Mouse (Mus musculus): Measurements from ENCODE around the gene Syt2. TPM values are rescaled to one million over a fixed set of nuclear protein-coding genes. Genes with fewer than 3 reads are reported as not detected.
A peak's percentile ranks its signal among the peaks of the same experiment; 100 is the strongest.

Gene Syt2
- polyA plus RNA-seq, 1 experiment from 2014 or later = 2.4 TPM

GRCm38 (mm10) chr1:134651268-134651850 lies 4.9 kb downstream of the Syt2 start:
- Histone ChIP-seq H3K4me1 (replicated peaks) (peaks cover 44% of the 10 kb centered on the region), H3K4me3 (replicated peaks) (no peak overlapping the region), H3K36me3 (no peaks in the 10 kb centered on the region), H3K4me2 (replicated peaks) (no peak overlapping the region), H3K9ac (replicated peaks) (no peak overlapping the region), H3K27me3 (peaks cover 59% of the 10 kb centered on the region), H3K9me3 (no peaks in the 10 kb centered on the region), H3K27ac (no peak overlapping the region)
- 53% methylated on average over 13 of the region's 13 CpGs for WGBS
- ATAC-seq = 0 out of 2 replicates have a peak, but pooled peaks have one; percentile 13

GRCm38 (mm10) chr1:134651851-134652398 lies 5.4 kb downstream of the Syt2 start:
- WGBS = 26% methylated on average over 4 of the region's 4 CpGs
- peak overlapping the region; percentile 23; the same call in 1 of the 2 replicates for H3K9ac ChIP-seq (replicated peaks)
- no peaks in the 10 kb centered on the region for H3K9me3 ChIP-seq
- H3K27ac ChIP-seq = peak overlapping the region; percentile 39; the same call in 1 of the 2 replicates
- no peaks in the 10 kb centered on the region for H3K36me3 ChIP-seq
- H3K27me3 ChIP-seq = peaks cover 53% of the 10 kb centered on the region
- ATAC-seq = peak; percentile 68
- no peak overlapping the region for H3K4me3 ChIP-seq (replicated peaks)
- peaks cover 38% of the 10 kb centered on the region for H3K4me1 ChIP-seq (replicated peaks)
- no peak overlapping the region for H3K4me2 ChIP-seq (replicated peaks)

- peak overlapping the region; percentile 32; the same call in 1 of the 2 replicates for H3K27ac ChIP-seq
- peaks cover 35% of the 10 kb centered on the region for H3K27me3 ChIP-seq
- no peaks in the 10 kb centered on the region for H3K9me3 ChIP-seq
- no peaks in the 10 kb centered on the region for H3K36me3 ChIP-seq
- H3K4me1 ChIP-seq (replicated peaks) = peaks cover 34% of the 10 kb centered on the region
- 8% methylated on average over 10 of the region's 10 CpGs for WGBS
- peak overlapping the region; percentile 19 for H3K4me2 ChIP-seq (replicated peaks)
- no peak overlapping the region for H3K4me3 ChIP-seq (replicated peaks)
- H3K9ac ChIP-seq (replicated peaks) = no peak overlapping the region
- ATAC-seq = peak; percentile 74
Measured at GRCm38 (mm10) chr1:134653603-134654257, 7.3 kb downstream of the Syt2 start.

GRCm38 (mm10) chr1:134658841-134659240 lies 12.4 kb downstream of the Syt2 start:
- Histone ChIP-seq H3K36me3 (no peaks in the 10 kb centered on the region), H3K4me3 (replicated peaks) (no peak overlapping the region), H3K4me2 (replicated peaks) (no peak overlapping the region), H3K9ac (replicated peaks) (no peak overlapping the region), H3K27me3 (0 out of 2 replicates have a peak, but pooled peaks cover 9% of the 10 kb centered on the region), H3K4me1 (replicated peaks) (peaks cover 6% of the 10 kb centered on the region), H3K9me3 (no peaks in the 10 kb centered on the region), H3K27ac (no peak overlapping the region)
- 67% methylated on average over 7 of the region's 7 CpGs for WGBS
- no peak for ATAC-seq

GRCm38 (mm10) chr1:134660163-134660562 lies 13.7 kb downstream of the Syt2 start:
- Histone ChIP-seq H3K4me1 (replicated peaks) (no peaks in the 10 kb centered on the region; the same call in 1 of the 2 replicates), H3K4me3 (replicated peaks) (no peak overlapping the region), H3K9ac (replicated peaks) (no peak overlapping the region), H3K27me3 (0 out of 2 replicates have a peak, but pooled peaks cover 2% of the 10 kb centered on the region), H3K27ac (no peak overlapping the region), H3K4me2 (replicated peaks) (no peak overlapping the region), H3K36me3 (no peaks in the 10 kb centered on the region), H3K9me3 (no peaks in the 10 kb centered on the region)
- WGBS = 63% methylated on average over 7 of the region's 7 CpGs
- ATAC-seq = no peak

- no peak for ATAC-seq
Measured at GRCm38 (mm10) chr1:134671234-134672070, 25.0 kb downstream of the Syt2 start.

GRCm38 (mm10) chr1:134674312-134674711 lies 27.8 kb downstream of the Syt2 start:
- Histone ChIP-seq H3K4me3 (replicated peaks) (no peak overlapping the region), H3K27ac (no peak overlapping the region), H3K4me1 (replicated peaks) (peaks cover 13% of the 10 kb centered on the region; the same call in 1 of the 2 replicates), H3K36me3 (no peaks in the 10 kb centered on the region), H3K4me2 (replicated peaks) (no peak overlapping the region), H3K27me3 (no peaks in the 10 kb centered on the region), H3K9me3 (no peaks in the 10 kb centered on the region), H3K9ac (replicated peaks) (no peak overlapping the region)
- WGBS = 5% methylated on average over 1 of the region's 1 CpGs
- ATAC-seq = no peak

More at GRCm38 (mm10) chr1:134671234-134672070, 25.0 kb downstream of the Syt2 start:
- Histone ChIP-seq H3K4me2 (replicated peaks) (no peak overlapping the region), H3K36me3 (no peaks in the 10 kb centered on the region), H3K27me3 (no peaks in the 10 kb centered on the region), H3K9me3 (0 out of 2 replicates have a peak, but pooled peaks cover 3% of the 10 kb centered on the region), H3K4me3 (replicated peaks) (no peak overlapping the region), H3K4me1 (replicated peaks) (peaks cover 14% of the 10 kb centered on the region; the same call in 1 of the 2 replicates), H3K9ac (replicated peaks) (no peak overlapping the region), H3K27ac (no peak overlapping the region)
- WGBS = 84% methylated on average over 10 of the region's 10 CpGs

GRCm38 (mm10) chr1:134679445-134679844 lies 33.0 kb downstream of the Syt2 start:
- Histone ChIP-seq H3K4me3 (replicated peaks) (no peak overlapping the region), H3K36me3 (no peaks in the 10 kb centered on the region), H3K4me2 (replicated peaks) (no peak overlapping the region), H3K9me3 (no peaks in the 10 kb centered on the region), H3K9ac (replicated peaks) (no peak overlapping the region), H3K27ac (no peak overlapping the region), H3K4me1 (replicated peaks) (peaks cover 15% of the 10 kb centered on the region; the same call in 1 of the 2 replicates), H3K27me3 (no peaks in the 10 kb centered on the region)
- no peak for ATAC-seq
- 86% methylated on average over 4 of the region's 4 CpGs for WGBS

GRCm38 (mm10) chr1:134680617-134681016 lies 34.1 kb downstream of the Syt2 start:
- H3K27me3 ChIP-seq = no peaks in the 10 kb centered on the region
- H3K4me1 ChIP-seq (replicated peaks) = peaks cover 11% of the 10 kb centered on the region; the same call in 1 of the 2 replicates
- H3K36me3 ChIP-seq = no peaks in the 10 kb centered on the region
- no peak overlapping the region for H3K27ac ChIP-seq
- no peak overlapping the region for H3K4me3 ChIP-seq (replicated peaks)
- H3K4me2 ChIP-seq (replicated peaks) = no peak overlapping the region
- no peak overlapping the region for H3K9ac ChIP-seq (replicated peaks)
- WGBS = 17% methylated on average over 6 of the region's 6 CpGs
- 0 out of 2 replicates have a peak, but pooled peaks have one; percentile 24 for ATAC-seq
- H3K9me3 ChIP-seq = no peaks in the 10 kb centered on the region

- Histone ChIP-seq H3K36me3 (no peaks in the 10 kb centered on the region), H3K27ac (no peak overlapping the region), H3K4me1 (replicated peaks) (peaks cover 7% of the 10 kb centered on the region; the same call in 1 of the 2 replicates), H3K27me3 (no peaks in the 10 kb centered on the region), H3K9me3 (no peaks in the 10 kb centered on the region), H3K4me3 (replicated peaks) (no peak overlapping the region), H3K4me2 (replicated peaks) (no peak overlapping the region), H3K9ac (replicated peaks) (no peak overlapping the region)
- 59% methylated on average over 9 of the region's 9 CpGs for WGBS
- ATAC-seq = no peak
Measured at GRCm38 (mm10) chr1:134682460-134682859, 36.0 kb downstream of the Syt2 start.

- peaks cover 5% of the 10 kb centered on the region; the same call in 1 of the 2 replicates for H3K4me1 ChIP-seq (replicated peaks)
- no peaks in the 10 kb centered on the region for H3K9me3 ChIP-seq
- H3K36me3 ChIP-seq = no peaks in the 10 kb centered on the region
- 69% methylated on average over 4 of the region's 4 CpGs for WGBS
- H3K4me2 ChIP-seq (replicated peaks) = no peak overlapping the region
- no peak overlapping the region for H3K9ac ChIP-seq (replicated peaks)
- H3K27me3 ChIP-seq = no peaks in the 10 kb centered on the region
- H3K27ac ChIP-seq = no peak overlapping the region
- no peak for ATAC-seq
- no peak overlapping the region for H3K4me3 ChIP-seq (replicated peaks)
Measured at GRCm38 (mm10) chr1:134686834-134687421, 40.5 kb downstream of the Syt2 start.

Measured in midbrain, embryonic 13.5 days (tissue).